Mouse (Mus musculus) spleen, adult 2 months (tissue): Measurements from ENCODE around the gene Uimc1.

Experiments used
- CTCF ChIP-seq: fragments of 200-500 bp; IDR thresholded peaks from 2 replicates; pipeline ENCODE4 v1.5.1; 2011; ENCODE audit warnings: mild to moderate bottlenecking, inconsistent platforms; ENCODE audit not compliant: insufficient read depth, insufficient read length, insufficient replicate concordance; ENCODE audit errors: extremely low read depth
- POLR2A ChIP-seq: fragments of 200-500 bp; IDR thresholded peaks from 2 replicates; pipeline ENCODE4 v1.6.1; 2011; ENCODE audit warnings: low read depth, low read length, inconsistent platforms

DNA sequence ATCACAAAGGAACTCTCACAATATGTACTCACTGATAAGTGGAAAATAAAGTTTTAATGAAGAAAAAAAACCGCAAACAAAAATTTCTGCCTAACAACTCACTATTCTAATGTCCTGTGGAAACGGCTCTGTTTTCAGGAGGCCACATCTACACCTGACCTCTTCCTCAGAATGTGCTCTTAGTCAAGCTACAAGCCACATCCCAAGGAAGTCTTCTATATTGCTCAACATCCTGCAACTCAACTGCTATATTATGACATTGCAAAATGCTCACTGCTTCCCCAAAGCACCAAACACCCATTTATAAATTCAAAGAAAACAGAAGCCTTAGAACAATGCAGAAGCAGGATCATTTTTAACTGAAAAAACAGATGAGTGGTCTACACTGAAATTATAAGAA lies 60.1 kb downstream of the Uimc1 start:
- TF ChIP-seq POLR2A, result no peak
- TF ChIP-seq CTCF, result no peak
